Mouse (Mus musculus): ENCODE measurements at regions not wholly inside any gene's neighbourhood (a gene's known extent, or its start where the extent isn't known, plus 50 kb on each side); places are given as distances from the start of the nearest gene placed in this dataset.
A peak's percentile ranks its signal among the peaks of the same experiment; 100 is the strongest.

DNA sequence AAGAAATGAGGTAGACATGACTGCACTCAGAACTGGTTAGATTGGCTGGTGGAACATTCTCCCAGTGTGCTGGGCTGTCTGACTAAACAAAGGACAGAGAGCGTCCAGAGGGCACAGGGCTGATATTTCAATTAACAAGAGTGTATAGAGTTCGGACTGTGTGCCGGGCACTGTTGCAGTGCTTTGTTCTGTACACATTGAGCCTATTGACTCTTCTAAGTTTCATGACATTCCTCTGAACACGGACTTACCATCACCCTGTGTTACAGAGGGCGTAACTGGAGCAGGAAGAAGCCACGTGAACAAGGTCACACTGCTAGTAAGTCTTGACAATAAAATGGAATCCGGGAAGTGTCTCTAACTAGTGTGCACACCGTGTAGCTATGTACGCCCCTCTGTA lies 92.1 kb upstream of the Barx2 start:
- no peak for DNase-seq (ENCODE audit: low spot score)

DNA sequence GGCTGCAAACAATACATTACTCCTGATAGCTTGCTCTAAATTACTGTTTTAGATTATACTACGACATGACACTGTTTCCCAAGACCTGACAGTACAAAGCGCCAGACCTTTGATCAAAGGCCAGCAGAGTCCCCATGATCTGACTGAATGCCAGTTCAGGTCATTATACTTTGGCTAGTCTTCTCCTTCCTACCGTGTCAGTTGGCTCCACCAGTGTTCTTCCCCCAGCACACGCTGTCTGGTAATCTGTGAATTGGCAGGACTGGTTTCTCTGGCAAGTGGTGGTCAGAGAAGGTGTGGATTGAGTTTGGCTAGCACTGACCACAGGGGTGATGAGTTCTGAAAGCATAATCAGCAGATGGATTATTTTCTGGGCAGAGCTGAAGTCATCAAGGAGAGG lies 93.1 kb upstream of the Barx2 start:
- DNase-seq (ENCODE audit: low spot score) = no peak

DNA sequence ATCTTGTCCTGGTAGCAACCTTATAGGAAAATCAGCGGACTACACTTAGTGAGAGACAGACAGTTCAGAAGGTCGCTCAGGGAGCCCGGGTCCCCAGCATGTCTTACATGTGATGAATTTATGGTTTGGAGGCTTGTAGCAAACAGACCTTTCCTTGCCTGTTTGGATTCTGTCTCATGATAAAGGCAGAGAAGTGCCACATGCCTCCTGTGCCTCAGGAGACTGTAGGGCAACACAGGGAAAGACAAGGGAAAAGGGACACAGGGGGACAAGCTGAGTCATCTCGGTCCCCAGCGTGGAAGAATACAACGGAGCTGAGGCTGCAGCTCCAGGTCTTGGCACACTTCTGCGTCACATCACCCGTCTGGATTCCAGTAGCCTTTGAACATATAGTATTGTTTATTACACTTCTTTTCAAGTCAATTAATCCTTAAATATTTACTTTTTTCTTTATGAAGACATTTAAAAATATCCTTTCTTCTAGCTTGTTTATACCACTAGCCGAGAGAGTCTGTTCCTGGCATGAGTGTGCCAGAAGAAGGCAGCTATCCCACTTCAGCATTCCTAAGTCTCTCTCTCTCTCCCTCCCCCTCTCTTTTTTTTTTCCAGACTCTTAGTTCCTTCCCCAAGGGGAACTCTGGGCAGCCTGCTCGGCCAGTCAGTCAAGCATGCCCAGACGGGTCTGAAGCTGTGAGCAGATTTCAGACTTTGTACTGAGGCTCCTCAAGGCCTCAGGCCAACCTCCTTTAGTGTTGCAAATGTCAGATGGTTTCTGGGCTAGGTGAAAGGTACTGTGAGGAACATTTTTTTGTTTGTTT lies 97.9 kb upstream of the Barx2 start:
- DNase-seq (ENCODE audit: low spot score) = no peak

DNA sequence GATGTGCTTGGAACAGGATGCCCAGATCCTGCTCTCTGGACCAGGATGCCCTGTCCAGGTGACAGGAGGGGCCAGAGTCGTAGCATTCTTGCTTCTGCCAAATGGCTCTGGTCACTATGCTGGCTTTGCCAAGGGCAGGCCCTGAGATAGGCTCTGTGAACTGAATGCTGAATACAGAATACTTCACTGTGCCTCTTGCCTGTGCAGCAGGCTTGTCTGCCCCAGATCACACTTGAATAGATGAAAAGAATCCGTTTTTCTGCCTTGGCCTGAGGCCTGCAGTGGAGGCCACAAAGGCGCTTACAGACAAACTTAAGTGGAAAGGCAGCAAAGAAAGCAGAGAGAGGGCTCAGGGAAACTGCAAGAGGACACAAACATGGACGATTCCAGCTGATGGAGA lies 99.7 kb upstream of the Arhgap32 start:
- no peak for DNase-seq (ENCODE audit: low spot score)

DNA sequence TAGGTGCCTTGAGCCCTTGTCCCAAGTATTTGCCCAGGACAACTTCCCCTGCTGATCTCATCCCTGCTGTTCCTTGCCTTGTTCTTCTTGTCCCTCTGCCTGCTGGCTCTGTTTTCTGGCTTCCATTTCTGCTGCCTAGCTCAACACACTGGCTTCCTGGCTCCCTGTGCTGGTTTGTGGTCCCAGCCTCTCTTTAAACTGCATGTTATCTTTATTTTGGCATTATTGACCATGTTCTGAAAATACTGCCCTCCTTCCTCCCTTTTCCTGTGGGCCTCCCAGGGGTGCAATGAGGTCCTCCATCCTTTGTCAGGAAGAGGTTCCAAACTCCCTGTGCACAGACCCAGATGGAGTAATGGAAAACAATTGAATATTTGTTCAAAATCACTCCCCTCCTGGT lies 97.9 kb upstream of the Arhgap32 start:
- DNase-seq (ENCODE audit: low spot score) = no peak

DNA sequence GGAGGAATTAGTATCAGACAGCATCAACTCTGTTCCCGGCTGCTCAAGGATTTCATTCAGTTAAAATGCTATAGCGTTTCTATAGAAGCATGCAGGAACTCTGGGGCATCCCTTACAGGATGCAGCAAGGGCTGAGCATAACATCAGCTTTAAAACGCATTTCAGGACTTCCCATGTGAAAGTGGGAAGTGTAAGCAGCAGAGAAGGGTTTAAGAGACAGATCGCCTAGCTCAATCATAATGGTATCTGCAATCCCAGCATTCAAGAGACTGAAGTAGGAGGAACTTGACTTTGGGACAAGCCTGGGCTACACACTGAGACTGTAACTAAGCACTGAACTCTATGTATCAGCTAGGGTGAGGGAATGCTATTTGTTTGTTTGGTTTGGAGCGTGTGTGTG lies 96.2 kb upstream of the Arhgap32 start:
- DNase-seq (ENCODE audit: low spot score) = no peak

DNA sequence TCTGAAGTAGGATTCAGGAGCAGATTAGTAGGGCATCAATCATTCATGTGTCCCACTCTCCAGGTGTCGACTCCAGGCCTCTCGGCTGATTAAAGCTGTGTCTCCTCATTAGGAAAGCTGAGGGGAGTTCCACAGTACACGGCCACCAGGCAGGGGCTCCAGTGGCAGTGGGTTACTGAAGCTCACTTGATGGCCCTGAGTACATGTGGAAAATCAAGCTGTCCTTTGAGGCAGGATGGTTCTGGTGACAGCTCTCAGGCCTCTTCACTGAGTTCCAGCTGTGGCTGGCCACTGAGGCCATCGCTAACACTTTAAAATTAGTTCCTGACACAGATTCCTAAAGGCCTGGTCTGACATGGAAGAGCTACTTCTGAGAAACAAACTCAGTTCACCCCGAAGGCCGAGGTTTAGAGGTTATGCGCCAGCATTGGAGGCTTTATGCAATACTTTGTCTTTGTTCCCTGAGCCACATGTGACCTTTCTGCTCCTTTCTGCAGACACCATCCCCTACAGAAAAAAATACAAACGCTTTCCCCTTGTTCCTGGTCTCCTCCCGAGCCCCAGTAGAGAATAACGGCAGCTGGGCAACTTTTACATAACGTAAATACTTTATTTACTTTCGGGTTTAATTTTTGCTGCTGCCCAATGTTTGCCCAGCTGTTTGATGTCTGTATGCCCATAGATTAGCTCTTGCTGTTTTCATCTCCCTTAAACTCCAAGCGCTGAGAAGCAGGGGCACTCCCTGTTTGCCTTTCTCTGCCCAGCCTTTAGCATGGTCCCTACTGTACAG lies 94.8 kb upstream of the Arhgap32 start:
- no peak for DNase-seq (ENCODE audit: low spot score)

DNA sequence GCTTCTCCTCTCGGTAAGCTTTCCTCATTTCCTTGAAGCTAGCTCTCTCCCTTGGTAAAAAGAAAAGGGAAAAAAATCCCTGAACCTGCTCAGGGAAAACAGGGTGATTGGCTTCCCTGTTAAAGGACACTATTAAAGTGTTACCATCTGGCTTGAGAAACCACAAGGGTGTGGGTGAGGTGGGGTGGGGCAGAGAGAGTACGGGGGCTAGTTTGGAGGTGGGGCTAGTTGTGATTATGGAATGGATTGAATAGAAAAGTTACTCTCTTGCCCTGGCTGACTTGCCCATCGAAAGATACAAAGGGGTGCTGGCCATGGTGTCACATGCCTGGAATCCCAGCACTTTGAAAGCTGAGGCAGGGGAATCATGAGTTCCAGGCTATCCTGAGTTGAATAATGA lies 94.2 kb upstream of the Arhgap32 start:
- no peak for DNase-seq (ENCODE audit: low spot score)

DNA sequence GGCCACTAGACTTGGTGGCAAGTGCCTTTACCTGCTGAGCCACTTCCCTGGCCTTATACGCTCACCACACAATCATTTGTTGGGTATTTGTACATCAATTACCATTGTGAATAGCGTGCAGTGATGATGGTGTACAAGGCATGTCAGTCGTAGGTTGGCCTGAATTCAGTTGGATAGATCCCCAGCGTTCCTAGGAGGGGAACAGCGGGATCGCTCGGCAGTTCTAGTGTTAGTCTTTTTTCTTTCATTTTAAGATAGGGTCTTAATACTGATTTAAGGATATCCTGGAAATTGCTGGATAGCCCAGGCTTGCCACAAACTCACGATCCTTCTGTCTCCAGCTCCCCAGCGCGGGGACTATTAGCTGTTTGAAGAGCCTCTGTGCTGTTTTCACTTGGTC lies 92.9 kb upstream of the Arhgap32 start:
- no peak for DNase-seq (ENCODE audit: low spot score)

DNA sequence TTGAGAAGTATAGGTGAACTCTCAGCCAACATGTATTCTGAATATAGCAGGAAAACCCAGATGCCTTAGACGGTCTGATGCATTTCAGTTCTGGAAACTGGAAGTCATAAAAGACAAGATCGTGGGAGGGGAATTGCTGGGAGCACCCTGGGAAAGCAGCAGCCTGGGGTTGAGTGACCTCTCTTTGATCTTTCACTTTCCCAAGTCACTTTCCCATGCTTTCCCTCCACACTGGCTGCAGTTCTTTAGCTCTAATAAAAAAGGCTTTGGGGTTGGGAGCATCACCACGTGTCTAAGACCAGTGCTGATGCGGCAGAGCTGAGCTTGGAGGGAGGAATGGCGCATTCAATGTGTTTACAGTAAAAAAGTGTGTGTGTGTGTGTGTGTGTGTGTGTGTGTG lies 91.2 kb upstream of the Arhgap32 start:
- no peak for DNase-seq (ENCODE audit: low spot score)

DNA sequence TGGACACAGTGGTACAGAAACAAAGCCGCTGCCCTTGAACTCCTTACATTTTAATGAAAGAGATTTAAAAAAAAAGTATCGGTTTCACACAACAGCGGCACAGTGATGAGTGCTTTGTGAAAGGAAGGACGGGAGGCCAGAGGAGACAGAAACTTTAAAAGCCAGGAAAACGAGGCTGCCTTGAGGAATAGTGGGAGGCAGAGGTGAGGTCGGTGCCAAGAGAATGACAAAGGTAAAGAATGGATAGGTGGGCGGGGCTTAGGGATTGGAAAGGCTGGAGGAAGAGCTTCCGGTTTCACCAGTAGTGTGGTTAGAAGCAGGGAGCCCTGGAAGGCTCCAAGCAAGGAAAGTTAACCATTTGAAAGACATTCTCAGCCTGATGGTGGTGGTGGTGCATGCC lies 88.0 kb upstream of the Arhgap32 start:
- no peak for DNase-seq (ENCODE audit: low spot score)

DNA sequence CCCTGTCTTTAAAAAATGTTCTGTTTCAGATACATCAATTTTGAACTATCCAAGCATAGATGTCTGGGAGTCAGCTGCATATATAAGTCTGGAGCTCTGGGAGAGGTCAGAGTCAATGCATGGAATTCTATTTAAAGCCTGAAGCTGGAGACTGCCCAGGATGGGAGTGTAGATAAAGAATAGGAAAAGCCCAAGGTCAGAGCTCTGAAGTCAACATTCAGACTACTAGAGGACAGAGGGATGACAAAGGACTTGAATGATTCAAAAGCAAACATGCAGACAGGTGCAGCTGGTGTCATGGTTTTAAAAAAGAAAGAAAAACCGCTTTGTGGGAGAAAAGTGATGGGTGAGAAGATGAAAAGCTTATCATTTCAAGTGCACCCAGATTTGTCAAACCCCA lies 86.9 kb upstream of the Arhgap32 start:
- DNase-seq (ENCODE audit: low spot score) = no peak

DNA sequence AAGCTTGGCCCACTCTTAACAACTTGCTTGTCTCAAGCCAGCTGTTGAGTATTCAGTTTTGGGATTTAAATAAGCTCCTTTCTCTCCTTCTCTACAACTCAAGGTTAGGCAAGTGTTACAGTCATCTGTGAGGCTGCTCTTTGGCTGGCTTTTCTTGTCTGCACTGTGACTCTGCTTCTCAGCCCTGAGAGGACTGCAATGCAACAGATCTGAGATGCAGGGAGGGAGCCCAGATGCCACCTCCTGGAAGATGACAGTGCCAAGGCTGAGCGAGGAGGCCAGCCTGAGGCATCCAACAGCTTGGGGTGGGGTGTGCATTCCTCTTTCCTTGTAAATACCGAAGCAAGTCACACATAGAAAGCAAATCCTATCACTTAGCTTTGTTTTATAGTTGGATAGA lies 86.2 kb upstream of the Arhgap32 start:
- DNase-seq (ENCODE audit: low spot score) = no peak

DNA sequence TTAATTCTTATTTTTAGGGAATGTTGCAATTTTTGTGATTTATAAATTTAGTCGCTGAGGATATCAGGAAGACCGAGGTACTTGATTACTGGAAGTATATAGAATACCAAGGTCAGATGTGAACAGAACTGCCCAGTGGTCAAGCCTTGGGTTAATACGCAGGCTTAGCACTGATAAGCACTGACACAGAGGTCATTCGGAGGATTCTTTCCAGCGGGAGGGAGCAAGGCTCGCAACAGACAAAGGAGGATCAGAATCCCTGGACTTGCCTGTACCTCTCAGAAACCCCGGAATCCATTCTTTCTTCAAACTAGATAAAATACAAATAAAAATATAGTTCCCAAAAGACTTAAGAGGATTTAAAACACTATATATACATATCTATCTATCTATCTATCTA lies 85.7 kb upstream of the Arhgap32 start:
- DNase-seq (ENCODE audit: low spot score) = no peak

DNA sequence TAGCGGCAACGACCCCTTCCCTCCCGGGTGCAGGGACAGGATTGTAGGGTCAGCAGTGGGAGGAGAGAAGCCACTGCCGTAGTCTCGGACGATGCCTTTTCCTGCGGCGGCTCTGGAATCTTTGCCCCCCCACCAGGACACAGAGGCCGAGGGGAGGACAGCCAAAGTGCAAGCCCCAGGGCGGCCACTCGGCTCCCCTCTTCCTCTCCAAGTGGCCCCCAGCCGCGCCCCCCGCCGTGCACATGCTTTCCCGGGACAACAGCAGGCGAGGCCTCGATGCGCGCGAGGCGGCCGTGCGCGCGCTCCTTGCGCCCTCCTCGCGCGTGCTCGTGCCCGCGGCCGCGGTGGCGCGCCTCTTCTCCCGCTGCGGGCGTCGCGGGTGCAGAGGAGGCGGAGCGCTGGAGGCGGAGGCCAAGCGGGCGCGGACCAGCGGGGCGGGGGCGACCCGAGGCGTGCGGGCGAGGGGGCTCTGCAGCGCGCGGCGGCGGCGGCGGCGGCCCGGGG lies 83.9 kb upstream of the Arhgap32 start:
- peak; percentile 24 for DNase-seq (ENCODE audit: low spot score)

DNA sequence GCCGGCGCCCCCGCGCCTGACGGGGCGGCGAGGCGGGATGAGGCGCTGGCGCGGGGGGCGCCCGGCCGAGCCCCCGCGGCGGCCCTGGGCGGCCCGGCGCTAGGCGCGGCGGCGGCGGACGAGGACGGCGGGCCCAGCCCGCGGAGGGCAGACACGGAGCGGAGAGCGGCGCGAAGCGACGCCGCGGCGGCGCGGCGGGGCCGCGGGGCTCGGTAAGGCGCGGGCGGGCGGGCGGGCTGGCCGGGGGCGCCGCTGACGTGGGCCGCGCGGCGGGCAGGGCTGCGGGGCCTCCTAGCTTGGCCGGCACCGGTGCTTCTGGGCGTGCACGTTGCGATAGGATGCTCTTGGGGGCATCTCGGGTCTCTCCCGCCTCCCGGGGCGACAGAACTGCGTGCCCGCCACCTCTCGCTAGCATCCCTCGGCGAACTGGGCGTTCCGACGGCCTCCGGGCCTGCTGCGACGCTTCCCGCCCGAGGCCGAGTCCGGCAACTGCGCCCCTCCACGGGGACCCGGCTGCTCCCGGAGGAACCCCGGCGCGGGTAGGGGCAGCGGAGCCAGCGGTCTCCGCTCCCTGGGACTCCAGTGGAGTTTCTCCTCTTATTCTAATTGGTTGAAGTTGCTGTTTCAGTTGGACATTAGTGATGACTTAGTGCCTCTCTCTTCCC lies 83.3 kb upstream of the Arhgap32 start:
- no peak for DNase-seq (ENCODE audit: low spot score)

DNA sequence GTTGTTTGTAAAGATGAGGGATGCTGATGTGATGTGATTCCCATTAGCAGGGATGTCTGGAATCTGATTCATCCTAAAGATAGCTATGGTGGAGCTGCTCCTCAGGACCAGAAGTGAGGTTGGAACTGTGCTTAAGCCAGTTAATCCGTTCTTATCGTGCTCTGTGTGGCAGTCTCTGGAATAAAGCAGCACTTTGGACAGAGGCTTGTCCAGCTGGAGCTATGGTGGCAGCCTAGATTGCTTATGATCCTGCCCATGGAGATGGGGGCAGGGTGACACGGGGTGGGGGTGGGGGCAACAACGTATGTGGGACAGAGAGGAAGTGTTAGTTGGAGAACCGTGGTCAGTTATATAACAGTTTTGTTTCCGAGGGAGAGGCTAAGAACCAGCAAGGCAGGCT lies 82.0 kb upstream of the Arhgap32 start:
- no peak for DNase-seq (ENCODE audit: low spot score)

DNA sequence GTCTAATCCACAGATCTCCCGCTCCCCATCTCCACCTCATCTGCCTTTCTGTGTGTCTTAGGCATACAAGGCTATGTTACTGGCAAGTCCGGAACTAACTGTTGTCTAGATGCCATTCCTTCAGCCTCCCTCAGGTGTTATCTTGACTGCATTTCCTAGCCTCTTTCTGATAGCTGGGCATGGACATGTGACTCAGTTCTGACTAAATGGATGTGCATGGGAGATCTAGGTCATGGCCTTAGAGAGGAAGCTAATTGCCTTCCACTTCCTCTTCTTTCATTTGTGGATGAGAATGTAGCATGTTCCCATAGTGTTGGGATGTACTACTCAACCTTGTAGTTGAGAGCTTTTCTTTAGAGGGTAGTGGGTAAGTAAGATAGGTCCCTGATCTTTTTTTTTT lies 75.9 kb upstream of the Arhgap32 start:
- DNase-seq (ENCODE audit: low spot score) = no peak

DNA sequence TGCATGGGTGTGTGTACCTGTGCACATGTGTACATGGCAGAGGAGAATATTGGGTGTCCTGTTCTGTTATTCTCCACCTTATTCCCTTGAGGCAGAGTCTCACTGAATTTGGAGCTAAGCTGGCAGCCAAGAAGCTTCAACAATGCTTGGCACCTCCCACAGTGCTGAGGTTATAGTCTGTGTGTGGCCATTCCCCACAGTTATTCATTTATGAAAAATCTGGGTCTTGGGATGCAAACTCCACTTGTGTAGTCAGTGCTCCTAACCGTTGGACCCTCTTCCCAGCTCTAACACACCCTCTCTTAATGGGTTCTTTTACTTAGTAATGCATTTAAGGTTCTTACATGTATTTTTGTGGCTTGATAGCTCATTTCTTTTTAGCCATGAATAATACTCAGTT lies 72.6 kb upstream of the Arhgap32 start:
- no peak for DNase-seq (ENCODE audit: low spot score)

DNA sequence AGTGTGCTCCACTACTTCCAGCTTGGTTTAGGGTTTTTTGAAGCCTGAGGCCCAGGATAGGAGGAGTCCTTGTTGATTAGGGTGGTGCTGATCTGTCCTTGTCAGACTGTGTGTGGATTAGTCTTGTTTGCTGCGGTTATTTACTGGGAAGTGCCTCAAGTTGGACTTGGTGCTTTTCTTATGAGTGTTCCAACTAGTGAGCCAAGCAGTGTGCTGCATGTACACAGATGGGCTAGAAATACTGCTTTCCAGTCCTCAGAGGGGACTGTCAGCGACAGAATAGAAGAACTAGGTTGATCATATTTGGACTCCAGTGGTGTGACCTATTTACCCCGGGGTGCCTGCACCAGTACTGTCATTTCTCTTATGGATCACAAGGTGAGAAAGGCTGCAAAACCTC lies 69.1 kb upstream of the Arhgap32 start:
- DNase-seq (ENCODE audit: low spot score) = no peak

DNA sequence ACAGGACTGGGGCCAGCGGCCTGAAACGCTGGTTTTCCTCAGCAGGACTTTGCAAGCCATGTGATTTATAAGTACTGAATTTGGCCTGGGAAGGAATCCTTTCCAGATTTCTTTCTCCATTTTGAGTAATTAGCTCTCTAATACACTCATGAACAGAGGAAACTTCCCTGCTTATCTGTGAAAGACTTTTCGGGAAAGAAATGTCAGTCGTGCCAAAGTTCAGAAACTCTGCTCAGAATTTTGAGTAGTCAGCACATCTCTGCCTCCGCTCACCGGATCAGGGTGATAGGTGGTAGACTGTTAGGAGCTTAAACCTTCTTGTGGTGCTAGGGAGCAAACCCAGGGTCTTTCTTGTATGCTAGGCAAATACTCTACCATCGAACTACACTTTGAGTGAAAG lies 67.0 kb upstream of the Arhgap32 start:
- no peak for DNase-seq (ENCODE audit: low spot score)

DNA sequence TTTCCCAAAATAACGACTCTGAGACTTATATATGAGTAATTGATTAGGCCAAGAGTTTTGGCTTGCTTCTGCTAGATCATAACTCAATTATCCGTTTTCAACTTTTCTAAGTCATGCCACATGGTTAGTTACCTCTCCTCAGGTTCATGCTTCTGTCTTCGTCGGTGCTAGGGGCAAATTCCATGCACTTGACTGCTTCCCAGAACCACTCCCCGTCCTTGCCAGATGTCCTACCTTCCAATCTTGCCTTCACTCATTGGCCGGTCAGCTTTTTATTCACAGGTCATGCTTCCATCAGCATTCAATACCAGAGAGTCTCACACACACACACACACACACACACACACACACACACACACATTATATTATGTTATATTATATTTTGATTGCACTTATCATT lies 66.4 kb upstream of the Arhgap32 start:
- DNase-seq (ENCODE audit: low spot score) = no peak

All from urinary bladder, postnatal 10 days (tissue).